Mouse (Mus musculus): ENCODE data around the gene Fbxw4. TPM values are rescaled to one million over a fixed set of nuclear protein-coding genes. Genes with fewer than 3 reads are reported as not detected.

Gene Fbxw4
- polyA plus RNA-seq, 1 experiment from 2014 or later, result 2.2 TPM

DNA sequence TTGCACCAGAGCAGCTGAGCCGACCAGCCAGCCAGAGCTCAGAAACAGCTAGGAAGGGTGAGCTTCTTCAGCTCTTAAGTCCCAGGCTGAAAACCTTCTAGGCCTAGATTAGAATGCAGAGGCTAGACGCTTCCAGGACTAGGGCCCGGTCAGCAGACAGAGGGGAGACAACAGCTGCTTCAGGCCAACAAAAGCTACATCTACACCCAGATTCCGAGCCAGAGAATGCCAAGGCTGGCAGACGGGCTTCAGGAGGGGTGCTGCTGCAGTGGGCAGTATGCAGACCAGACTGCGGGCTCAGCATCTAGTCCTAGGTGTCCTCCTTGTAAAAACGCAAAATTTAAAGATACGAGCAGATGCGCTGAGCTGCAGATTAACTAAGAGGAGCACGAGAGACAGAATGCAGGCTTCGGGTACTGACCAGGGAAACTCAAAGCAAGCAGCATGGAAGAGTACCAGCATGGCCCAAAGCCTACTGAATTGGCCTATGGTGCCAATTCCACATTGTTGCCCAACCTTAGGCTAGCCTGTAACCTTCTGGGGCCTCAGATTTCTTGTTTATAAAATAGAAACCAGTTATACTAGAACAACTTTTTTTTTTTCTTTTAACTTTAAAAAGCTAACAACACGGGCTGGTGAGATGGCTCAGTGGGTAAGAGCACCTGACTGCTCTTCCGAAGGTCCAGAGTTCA, 51.3 kb downstream of the Fbxw4 start:
- H3K4me2 ChIP-seq (replicated peaks; ENCODE audit: low read depth), result no peak overlapping the region
- no peaks in the 10 kb centered on the region for H3K9me3 ChIP-seq (ENCODE audit: control insufficient read depth, low read length)
- H3K27me3 ChIP-seq (ENCODE audit: control insufficient read depth, insufficient read depth, low read length), result no peaks in the 10 kb centered on the region
- WGBS, result 89% methylated on average over 13 of the region's 13 CpGs
- H3K4me1 ChIP-seq (replicated peaks; ENCODE audit: control insufficient read depth, insufficient read depth), result no peaks in the 10 kb centered on the region
- H3K36me3 ChIP-seq (ENCODE audit: control insufficient read depth, insufficient read depth, low read length), result no peaks in the 10 kb centered on the region
- no peak overlapping the region for H3K27ac ChIP-seq (replicated peaks)
- no peak for ATAC-seq (ENCODE audit: low FRiP score, low TSS enrichment)
- no peak for TF ChIP-seq CTCF (IDR thresholded peaks at IDR 0.05; ENCODE audit: low read depth)
- no peak for TF ChIP-seq EP300 (optimal IDR thresholded peaks at IDR 0.05)
- no peak overlapping the region for H3K9ac ChIP-seq (ENCODE audit: low read length)
- DNase-seq (ENCODE audit: low spot score), result no peak
- H3K4me3 ChIP-seq (ENCODE audit: low read depth, low read length), result no peak overlapping the region

DNA sequence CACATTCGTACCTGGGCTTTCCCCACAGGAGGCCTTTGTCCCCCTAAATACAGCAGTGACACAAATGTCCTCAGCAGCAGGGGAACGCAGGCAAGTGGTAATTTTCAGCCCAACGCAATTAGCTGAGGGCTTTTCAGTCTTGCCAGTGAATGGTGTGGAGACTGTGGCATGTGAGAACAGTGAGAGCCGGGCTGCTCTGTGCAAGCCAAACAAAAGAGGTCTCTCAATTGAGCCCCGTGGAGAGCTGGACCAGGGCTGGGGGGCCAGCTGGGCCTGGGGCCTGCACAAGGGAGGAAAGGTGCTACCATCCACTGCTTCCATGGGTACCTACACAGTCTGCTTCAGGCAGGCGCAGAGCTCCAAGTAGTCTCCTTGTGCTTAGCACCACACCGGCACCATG, 52.6 kb downstream of the Fbxw4 start:
- 0 out of 2 replicates have a peak, but pooled peaks have one; percentile 27 for ATAC-seq (ENCODE audit: low FRiP score, low TSS enrichment)
- WGBS, result 68% methylated on average over 7 of the region's 7 CpGs

DNA sequence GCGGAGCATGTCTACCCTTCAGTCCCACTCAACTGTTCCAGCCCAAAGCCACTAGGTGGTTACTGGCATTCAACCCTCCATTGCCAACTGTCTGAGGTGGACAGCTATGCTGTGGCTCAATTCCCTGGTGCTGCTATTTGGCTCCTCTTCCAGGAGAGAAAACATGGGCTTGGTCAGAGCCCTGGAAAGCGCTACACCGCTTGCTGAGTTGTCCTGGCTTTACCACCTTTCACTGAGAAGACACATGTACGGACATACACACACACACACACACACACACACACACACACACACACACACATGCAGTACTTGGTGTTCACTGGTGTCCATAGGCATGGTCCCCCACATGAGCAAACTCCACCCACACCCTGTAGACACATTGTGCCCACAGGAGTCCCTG, 53.4 kb downstream of the Fbxw4 start:
- ATAC-seq (ENCODE audit: low FRiP score, low TSS enrichment) (no peak), DNase-seq (ENCODE audit: low spot score) (no peak)
- Histone ChIP-seq H3K4me3 (ENCODE audit: low read depth, low read length) (no peak overlapping the region), H3K4me2 (replicated peaks; ENCODE audit: low read depth) (no peak overlapping the region), H3K4me1 (replicated peaks; ENCODE audit: control insufficient read depth, insufficient read depth) (no peaks in the 10 kb centered on the region), H3K9me3 (ENCODE audit: control insufficient read depth, low read length) (no peaks in the 10 kb centered on the region), H3K27ac (replicated peaks) (no peak overlapping the region), H3K9ac (ENCODE audit: low read length) (no peak overlapping the region), H3K36me3 (ENCODE audit: control insufficient read depth, insufficient read depth, low read length) (no peaks in the 10 kb centered on the region), H3K27me3 (ENCODE audit: control insufficient read depth, insufficient read depth, low read length) (no peaks in the 10 kb centered on the region)
- WGBS, result 83% methylated on average over 4 of the region's 4 CpGs
- TF ChIP-seq EP300 (optimal IDR thresholded peaks at IDR 0.05), result no peak
- no peak for TF ChIP-seq CTCF (IDR thresholded peaks at IDR 0.05; ENCODE audit: low read depth)

More for the DNA sequence above, 52.6 kb downstream of the Fbxw4 start:
- H3K4me2 ChIP-seq (replicated peaks; ENCODE audit: low read depth), result no peak overlapping the region
- H3K4me3 ChIP-seq (ENCODE audit: low read depth, low read length), result no peak overlapping the region
- H3K4me1 ChIP-seq (replicated peaks; ENCODE audit: control insufficient read depth, insufficient read depth), result no peaks in the 10 kb centered on the region
- no peaks in the 10 kb centered on the region for H3K36me3 ChIP-seq (ENCODE audit: control insufficient read depth, insufficient read depth, low read length)
- no peaks in the 10 kb centered on the region for H3K27me3 ChIP-seq (ENCODE audit: control insufficient read depth, insufficient read depth, low read length)
- H3K27ac ChIP-seq (replicated peaks), result no peak overlapping the region
- no peaks in the 10 kb centered on the region for H3K9me3 ChIP-seq (ENCODE audit: control insufficient read depth, low read length)
- TF ChIP-seq EP300 (optimal IDR thresholded peaks at IDR 0.05) (no peak), CTCF (IDR thresholded peaks at IDR 0.05; ENCODE audit: low read depth) (no peak)
- H3K9ac ChIP-seq (ENCODE audit: low read length), result no peak overlapping the region
- DNase-seq (ENCODE audit: low spot score), result no peak

DNA sequence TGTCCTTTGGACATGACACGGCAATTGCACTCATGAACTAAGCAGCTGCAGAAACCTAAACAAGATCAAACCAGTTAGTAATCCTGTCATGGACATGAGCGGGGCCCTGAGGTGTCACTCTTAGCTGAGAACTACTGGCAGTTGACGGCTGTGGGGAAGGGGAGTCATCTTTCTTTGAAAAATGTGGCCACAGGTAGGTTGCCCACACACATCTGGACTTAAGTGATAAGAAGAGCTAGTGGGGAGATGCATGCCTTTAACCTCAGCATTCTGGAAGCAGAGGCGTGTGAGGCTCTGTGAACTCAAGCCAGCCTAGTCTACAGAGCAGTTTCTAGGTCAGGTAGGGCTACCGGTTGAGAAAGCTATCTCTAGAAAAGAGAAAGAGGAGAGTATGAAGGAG, 57.5 kb downstream of the Fbxw4 start:
- H3K36me3 ChIP-seq (ENCODE audit: control insufficient read depth, insufficient read depth, low read length), result no peaks in the 10 kb centered on the region
- no peak for ATAC-seq (ENCODE audit: low FRiP score, low TSS enrichment)
- no peak overlapping the region for H3K4me2 ChIP-seq (replicated peaks; ENCODE audit: low read depth)
- 74% methylated on average over 5 of the region's 5 CpGs for WGBS
- no peak for TF ChIP-seq EP300 (optimal IDR thresholded peaks at IDR 0.05)
- TF ChIP-seq CTCF (IDR thresholded peaks at IDR 0.05; ENCODE audit: low read depth), result no peak
- no peak overlapping the region for H3K9ac ChIP-seq (ENCODE audit: low read length)
- H3K9me3 ChIP-seq (ENCODE audit: control insufficient read depth, low read length), result no peaks in the 10 kb centered on the region
- H3K4me1 ChIP-seq (replicated peaks; ENCODE audit: control insufficient read depth, insufficient read depth), result no peaks in the 10 kb centered on the region
- no peak for DNase-seq (ENCODE audit: low spot score)
- no peak overlapping the region for H3K4me3 ChIP-seq (ENCODE audit: low read depth, low read length)
- no peaks in the 10 kb centered on the region for H3K27me3 ChIP-seq (ENCODE audit: control insufficient read depth, insufficient read depth, low read length)
- H3K27ac ChIP-seq (replicated peaks), result no peak overlapping the region

DNA sequence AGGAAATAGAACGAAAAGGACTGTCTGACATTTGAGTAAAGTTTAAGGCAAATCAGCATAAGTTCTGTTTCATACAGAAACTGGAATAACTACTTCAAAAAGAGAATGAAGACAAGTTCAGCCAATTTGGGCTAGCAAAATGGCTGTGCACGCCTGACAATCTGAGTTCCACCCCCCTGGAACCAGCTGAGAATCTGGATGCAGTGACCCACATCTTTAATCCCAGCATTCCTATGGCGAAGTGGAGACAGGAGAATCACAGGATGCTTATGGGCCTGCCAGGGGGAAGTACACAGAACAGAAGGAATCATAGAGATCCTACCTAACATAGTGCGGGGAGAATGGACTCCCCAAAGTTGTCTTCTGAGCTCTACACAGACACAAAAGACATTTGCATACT, 63.0 kb downstream of the Fbxw4 start:
- no peak for ATAC-seq (ENCODE audit: low FRiP score, low TSS enrichment)
- no peak for DNase-seq (ENCODE audit: low spot score)
- Histone ChIP-seq H3K36me3 (ENCODE audit: control insufficient read depth, insufficient read depth, low read length) (no peaks in the 10 kb centered on the region), H3K4me3 (ENCODE audit: low read depth, low read length) (no peak overlapping the region), H3K4me2 (replicated peaks; ENCODE audit: low read depth) (no peak overlapping the region), H3K9me3 (ENCODE audit: control insufficient read depth, low read length) (no peaks in the 10 kb centered on the region), H3K4me1 (replicated peaks; ENCODE audit: control insufficient read depth, insufficient read depth) (no peaks in the 10 kb centered on the region), H3K27me3 (ENCODE audit: control insufficient read depth, insufficient read depth, low read length) (no peaks in the 10 kb centered on the region), H3K9ac (ENCODE audit: low read length) (no peak overlapping the region), H3K27ac (replicated peaks) (no peak overlapping the region)
- no peak for TF ChIP-seq EP300 (optimal IDR thresholded peaks at IDR 0.05)
- no peak for TF ChIP-seq CTCF (IDR thresholded peaks at IDR 0.05; ENCODE audit: low read depth)
- WGBS, result 82% methylated on average over 4 of the region's 4 CpGs

DNA sequence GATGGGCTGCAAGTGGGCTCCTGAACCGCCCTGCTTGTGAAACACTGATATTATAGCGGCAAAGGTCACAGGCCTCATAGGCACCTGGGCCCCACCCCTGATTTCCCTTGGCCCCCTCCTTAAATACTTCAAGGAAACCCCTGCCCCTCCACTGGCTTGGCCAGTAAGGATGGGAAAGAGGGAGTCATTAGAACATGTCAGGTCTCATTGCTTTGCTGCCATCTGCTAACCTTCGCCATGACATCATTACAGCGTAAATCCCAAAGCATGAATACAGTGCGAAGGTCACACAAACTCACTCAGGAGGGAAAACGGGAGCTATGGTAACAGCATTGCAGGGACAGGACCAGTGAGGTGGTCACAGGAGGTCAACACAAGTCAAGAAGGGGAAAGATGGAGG, 63.7 kb downstream of the Fbxw4 start:
- 84% methylated on average over 6 of the region's 6 CpGs for WGBS
- no peak for TF ChIP-seq EP300 (optimal IDR thresholded peaks at IDR 0.05)
- TF ChIP-seq CTCF (IDR thresholded peaks at IDR 0.05; ENCODE audit: low read depth), result no peak
- no peak for ATAC-seq (ENCODE audit: low FRiP score, low TSS enrichment)

More for the DNA sequence above, 63.7 kb downstream of the Fbxw4 start:
- Histone ChIP-seq H3K36me3 (ENCODE audit: control insufficient read depth, insufficient read depth, low read length) (no peaks in the 10 kb centered on the region), H3K27me3 (ENCODE audit: control insufficient read depth, insufficient read depth, low read length) (no peaks in the 10 kb centered on the region), H3K9ac (ENCODE audit: low read length) (no peak overlapping the region), H3K4me2 (replicated peaks; ENCODE audit: low read depth) (no peak overlapping the region), H3K9me3 (ENCODE audit: control insufficient read depth, low read length) (no peaks in the 10 kb centered on the region), H3K4me1 (replicated peaks; ENCODE audit: control insufficient read depth, insufficient read depth) (no peaks in the 10 kb centered on the region), H3K27ac (replicated peaks) (no peak overlapping the region), H3K4me3 (ENCODE audit: low read depth, low read length) (no peak overlapping the region)
- DNase-seq (ENCODE audit: low spot score), result no peak

All from stomach, postnatal 0 days (tissue).